Mouse (Mus musculus): ENCODE results near the gene Laptm5.

GRCm38 (mm10) chr4:130876016-130876726 lies 36.8 kb upstream of the Laptm5 start:
- TF ChIP-seq POLR2A (IDR thresholded peaks at IDR 0.05; ENCODE audit: borderline replicate concordance, low read depth, low read length) (no peak), CTCF (IDR thresholded peaks at IDR 0.05; ENCODE audit: low read depth, low read length) (no peak)
